Mouse (Mus musculus): ENCODE measurements at regions not wholly inside any gene's neighbourhood (a gene's known extent, or its start where the extent isn't known, plus 50 kb on each side); places are given as distances from the start of the nearest gene placed in this dataset.
A peak's percentile ranks its signal among the peaks of the same experiment; 100 is the strongest.

GRCm38 (mm10) chr9:43942147-43942546 lies 101.0 kb upstream of the Thy1 start:
- WGBS: 87% methylated on average over 5 of the region's 5 CpGs
- no peaks in the 10 kb centered on the region for H3K9me3 ChIP-seq (replicated peaks; ENCODE audit: control insufficient read depth, low read length, poor library complexity, severe bottlenecking)
- H3K4me2 ChIP-seq (ENCODE audit: low read length): no peak overlapping the region
- H3K27ac ChIP-seq (ENCODE audit: low read length): no peak overlapping the region
- no peak overlapping the region for H3K4me3 ChIP-seq (ENCODE audit: low read depth, low read length)
- H3K4me1 ChIP-seq (ENCODE audit: control insufficient read depth, insufficient read depth, low read length): no peaks in the 10 kb centered on the region
- no peak overlapping the region for H3K9ac ChIP-seq (ENCODE audit: low read depth, low read length)
- no peak for ATAC-seq
- no peaks in the 10 kb centered on the region for H3K27me3 ChIP-seq (ENCODE audit: control insufficient read depth, insufficient read depth, low read depth, low read length)
- H3K36me3 ChIP-seq (ENCODE audit: control insufficient read depth, insufficient read depth, low read length): no peaks in the 10 kb centered on the region

DNA sequence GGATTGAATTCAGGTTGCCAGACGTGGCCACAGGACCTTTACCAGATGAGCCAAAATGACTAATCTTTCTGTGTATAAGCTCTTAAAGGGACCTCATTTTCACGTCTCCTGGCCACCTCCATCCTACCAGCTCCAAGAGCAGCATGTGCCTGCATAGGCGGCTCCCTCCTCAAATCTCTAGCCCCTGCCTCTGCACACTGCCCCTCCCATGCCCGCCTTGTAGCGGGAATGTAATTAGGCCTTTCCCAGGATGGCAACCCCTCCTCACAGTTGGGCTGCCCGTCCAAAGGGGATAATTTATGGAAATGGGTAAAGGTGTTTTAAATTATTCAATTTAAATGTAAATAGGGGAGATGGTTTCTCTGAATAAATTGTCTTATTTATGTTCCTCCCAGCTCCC lies 99.7 kb upstream of the Thy1 start:
- Histone ChIP-seq H3K27ac (ENCODE audit: low read length) (no peak overlapping the region), H3K9me3 (replicated peaks; ENCODE audit: control insufficient read depth, low read length, poor library complexity, severe bottlenecking) (no peaks in the 10 kb centered on the region), H3K4me3 (ENCODE audit: low read depth, low read length) (no peak overlapping the region), H3K4me1 (ENCODE audit: control insufficient read depth, insufficient read depth, low read length) (peaks cover 5% of the 10 kb centered on the region), H3K9ac (ENCODE audit: low read depth, low read length) (no peak overlapping the region), H3K4me2 (ENCODE audit: low read length) (no peak overlapping the region), H3K36me3 (ENCODE audit: control insufficient read depth, insufficient read depth, low read length) (no peaks in the 10 kb centered on the region), H3K27me3 (ENCODE audit: control insufficient read depth, insufficient read depth, low read depth, low read length) (no peaks in the 10 kb centered on the region)
- ATAC-seq: no peak
- WGBS: 16% methylated on average over 6 of the region's 6 CpGs

GRCm38 (mm10) chr9:43944816-43945741 lies 98.1 kb upstream of the Thy1 start:
- no peak overlapping the region for H3K4me3 ChIP-seq (ENCODE audit: low read depth, low read length)
- 0 out of 2 replicates have a peak, but pooled peaks have one; percentile 42 for ATAC-seq
- H3K9ac ChIP-seq (ENCODE audit: low read depth, low read length): no peak overlapping the region
- peaks cover 5% of the 10 kb centered on the region for H3K4me1 ChIP-seq (ENCODE audit: control insufficient read depth, insufficient read depth, low read length)
- no peak overlapping the region for H3K4me2 ChIP-seq (ENCODE audit: low read length)
- no peaks in the 10 kb centered on the region for H3K36me3 ChIP-seq (ENCODE audit: control insufficient read depth, insufficient read depth, low read length)
- no peaks in the 10 kb centered on the region for H3K27me3 ChIP-seq (ENCODE audit: control insufficient read depth, insufficient read depth, low read depth, low read length)
- 81% methylated on average over 13 of the region's 13 CpGs for WGBS
- no peak overlapping the region for H3K27ac ChIP-seq (ENCODE audit: low read length)
- H3K9me3 ChIP-seq (replicated peaks; ENCODE audit: control insufficient read depth, low read length, poor library complexity, severe bottlenecking): no peaks in the 10 kb centered on the region

GRCm38 (mm10) chr9:43945997-43946649 lies 97.1 kb upstream of the Thy1 start:
- H3K27me3 ChIP-seq (ENCODE audit: control insufficient read depth, insufficient read depth, low read depth, low read length): no peaks in the 10 kb centered on the region
- H3K36me3 ChIP-seq (ENCODE audit: control insufficient read depth, insufficient read depth, low read length): no peaks in the 10 kb centered on the region
- no peak overlapping the region for H3K4me3 ChIP-seq (ENCODE audit: low read depth, low read length)
- peaks cover 5% of the 10 kb centered on the region for H3K4me1 ChIP-seq (ENCODE audit: control insufficient read depth, insufficient read depth, low read length)
- WGBS: 76% methylated on average over 13 of the region's 13 CpGs
- no peak for ATAC-seq
- H3K4me2 ChIP-seq (ENCODE audit: low read length): no peak overlapping the region
- H3K9me3 ChIP-seq (replicated peaks; ENCODE audit: control insufficient read depth, low read length, poor library complexity, severe bottlenecking): no peaks in the 10 kb centered on the region
- no peak overlapping the region for H3K27ac ChIP-seq (ENCODE audit: low read length)
- H3K9ac ChIP-seq (ENCODE audit: low read depth, low read length): no peak overlapping the region

DNA sequence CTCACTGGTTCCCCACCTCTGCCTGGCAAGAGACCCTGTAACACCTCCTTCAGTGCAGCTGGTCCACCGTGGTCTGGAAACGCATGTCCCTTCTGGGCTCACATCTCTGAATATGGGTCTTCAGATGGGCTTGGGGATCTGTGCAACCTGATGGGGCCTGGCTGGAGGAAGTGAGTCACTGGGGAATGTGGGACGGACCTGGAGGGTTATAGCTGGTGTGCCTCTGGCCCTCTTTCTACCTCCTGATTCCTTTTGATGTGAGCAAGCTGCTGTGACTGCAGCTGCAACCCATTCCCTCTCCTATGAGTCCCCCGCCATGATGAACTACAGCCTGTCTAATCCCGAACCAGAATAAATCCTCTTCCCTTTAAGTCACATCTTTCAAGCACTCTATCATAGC lies 96.1 kb upstream of the Thy1 start:
- Histone ChIP-seq H3K36me3 (ENCODE audit: control insufficient read depth, insufficient read depth, low read length) (no peaks in the 10 kb centered on the region), H3K4me2 (ENCODE audit: low read length) (no peak overlapping the region), H3K27ac (ENCODE audit: low read length) (no peak overlapping the region), H3K9ac (ENCODE audit: low read depth, low read length) (no peak overlapping the region), H3K9me3 (replicated peaks; ENCODE audit: control insufficient read depth, low read length, poor library complexity, severe bottlenecking) (no peaks in the 10 kb centered on the region), H3K4me1 (ENCODE audit: control insufficient read depth, insufficient read depth, low read length) (peaks cover 5% of the 10 kb centered on the region), H3K4me3 (ENCODE audit: low read depth, low read length) (no peak overlapping the region), H3K27me3 (ENCODE audit: control insufficient read depth, insufficient read depth, low read depth, low read length) (no peaks in the 10 kb centered on the region)
- 61% methylated on average over 5 of the region's 5 CpGs for WGBS
- no peak for ATAC-seq

- ATAC-seq: 0 out of 2 replicates have a peak, but pooled peaks have one; percentile 62
Measured at GRCm38 (mm10) chr9:43947490-43948150, 95.6 kb upstream of the Thy1 start.

GRCm38 (mm10) chr9:43953128-43953527 lies 90.1 kb upstream of the Thy1 start:
- ATAC-seq: peak; percentile 66; the same call in 1 of the 2 replicates
- no peaks in the 10 kb centered on the region for H3K36me3 ChIP-seq (ENCODE audit: control insufficient read depth, insufficient read depth, low read length)
- H3K27me3 ChIP-seq (ENCODE audit: control insufficient read depth, insufficient read depth, low read depth, low read length): no peaks in the 10 kb centered on the region
- H3K27ac ChIP-seq (ENCODE audit: low read length): no peak overlapping the region
- H3K4me1 ChIP-seq (ENCODE audit: control insufficient read depth, insufficient read depth, low read length): no peaks in the 10 kb centered on the region; the same call in 1 of the 2 replicates
- no peaks in the 10 kb centered on the region for H3K9me3 ChIP-seq (replicated peaks; ENCODE audit: control insufficient read depth, low read length, poor library complexity, severe bottlenecking)
- WGBS: 33% methylated on average over 7 of the region's 7 CpGs
- H3K4me3 ChIP-seq (ENCODE audit: low read depth, low read length): no peak overlapping the region
- no peak overlapping the region for H3K9ac ChIP-seq (ENCODE audit: low read depth, low read length)
- no peak overlapping the region for H3K4me2 ChIP-seq (ENCODE audit: low read length)

More at GRCm38 (mm10) chr9:43947490-43948150, 95.6 kb upstream of the Thy1 start:
- Histone ChIP-seq H3K4me1 (ENCODE audit: control insufficient read depth, insufficient read depth, low read length) (peaks cover 5% of the 10 kb centered on the region), H3K4me2 (ENCODE audit: low read length) (no peak overlapping the region), H3K27ac (ENCODE audit: low read length) (no peak overlapping the region), H3K9me3 (replicated peaks; ENCODE audit: control insufficient read depth, low read length, poor library complexity, severe bottlenecking) (no peaks in the 10 kb centered on the region), H3K9ac (ENCODE audit: low read depth, low read length) (no peak overlapping the region), H3K4me3 (ENCODE audit: low read depth, low read length) (no peak overlapping the region), H3K36me3 (ENCODE audit: control insufficient read depth, insufficient read depth, low read length) (no peaks in the 10 kb centered on the region), H3K27me3 (ENCODE audit: control insufficient read depth, insufficient read depth, low read depth, low read length) (no peaks in the 10 kb centered on the region)
- WGBS: 35% methylated on average over 11 of the region's 11 CpGs

DNA sequence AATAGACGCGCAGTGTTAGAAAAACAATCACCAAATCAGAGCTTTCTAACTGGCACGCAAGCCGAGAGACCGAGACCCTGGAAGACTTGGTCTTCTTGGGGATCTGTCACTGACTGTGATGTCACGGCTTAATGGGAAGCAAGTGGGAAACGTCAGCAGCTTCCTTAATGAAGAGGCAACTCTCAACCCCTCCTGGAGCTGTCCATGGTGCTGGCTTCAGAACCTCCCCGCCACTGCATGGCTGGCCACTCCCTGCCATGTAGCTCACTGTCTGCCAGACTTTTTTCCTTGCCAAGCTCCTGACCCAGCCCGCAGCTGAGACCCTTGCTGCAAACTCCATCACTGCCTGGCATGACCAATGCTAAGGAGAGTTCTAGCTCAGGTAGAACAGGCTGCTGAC lies 83.6 kb upstream of the Thy1 start:
- ATAC-seq: no peak
- Histone ChIP-seq H3K36me3 (ENCODE audit: control insufficient read depth, insufficient read depth, low read length) (no peaks in the 10 kb centered on the region), H3K27me3 (ENCODE audit: control insufficient read depth, insufficient read depth, low read depth, low read length) (peaks cover 2% of the 10 kb centered on the region; the same call in 1 of the 2 replicates), H3K4me3 (ENCODE audit: low read depth, low read length) (no peak overlapping the region), H3K27ac (ENCODE audit: low read length) (no peak overlapping the region), H3K4me2 (ENCODE audit: low read length) (no peak overlapping the region), H3K9ac (ENCODE audit: low read depth, low read length) (no peak overlapping the region), H3K4me1 (ENCODE audit: control insufficient read depth, insufficient read depth, low read length) (peaks cover 3% of the 10 kb centered on the region; the same call in 1 of the 2 replicates), H3K9me3 (replicated peaks; ENCODE audit: control insufficient read depth, low read length, poor library complexity, severe bottlenecking) (no peaks in the 10 kb centered on the region)
- WGBS: 26% methylated on average over 9 of the region's 9 CpGs
